Mouse (Mus musculus) MEL (cell line): ENCODE results near the gene Fam19a1. TPM values are rescaled to one million over a fixed set of nuclear protein-coding genes. Genes with fewer than 3 reads are reported as not detected.

Experiments used
- DNase-seq: peaks from one replicate; pipeline ENCODE4 v3.0.0; 2011; ENCODE audit warnings: low read depth, low spot score
- H3K27ac ChIP-seq: 2 replicates; pipeline ENCODE4 v1.5.1; 2012; ENCODE audit warnings: low read depth, mild to moderate bottlenecking, control low read depth, low read length, moderate library complexity; ENCODE audit not compliant: control insufficient read depth
- H3K27me3 ChIP-seq, 2 experiments: fragments of 150-350 bp in 1 of 2; sonication (generic) in 1 of 2; 2 replicates each; pipeline ENCODE4 v1.6.1; 2012; ENCODE audit warnings: low read length in 2 of 2, mild to moderate bottlenecking in 2 of 2, improper control_type of control experiment in 1 of 2, moderate library complexity in 1 of 2; ENCODE audit not compliant: insufficient read depth in 2 of 2, control insufficient read depth in 1 of 2
- H3K36me3 ChIP-seq, 2 experiments: 2 replicates each; pipeline ENCODE4 v1.6.1; 2012 to 2014; ENCODE audit warnings: low read length in 2 of 2, improper control_type of control experiment in 1 of 2, inconsistent platforms in 1 of 2, mild to moderate bottlenecking in 1 of 2; ENCODE audit not compliant: insufficient read depth in 2 of 2, control insufficient read depth in 1 of 2
- H3K4me1 ChIP-seq, 2 experiments: fragments of 150-350 bp in 1 of 2; sonication (generic) in 1 of 2; 2 replicates each; pipeline ENCODE4 v1.6.1; 2012; ENCODE audit warnings: low read length in 2 of 2, improper control_type of control experiment in 1 of 2, mild to moderate bottlenecking in 1 of 2; ENCODE audit not compliant: insufficient read depth in 2 of 2, control insufficient read depth in 1 of 2
- H3K4me3 ChIP-seq, 2 experiments: fragments of 150-350 bp in 1 of 2; sonication (generic) in 1 of 2; 2 replicates each; pipeline ENCODE4 v1.5.1; 2012; ENCODE audit warnings: low read depth in 2 of 2, low read length in 2 of 2, mild to moderate bottlenecking in 2 of 2, moderate library complexity in 2 of 2, control low read depth in 1 of 2, improper control_type of control experiment in 1 of 2; ENCODE audit not compliant: control insufficient read depth in 1 of 2, insufficient read depth in 1 of 2
- H3K79me2 ChIP-seq: 2 replicates; pipeline ENCODE4 v1.6.1; 2012; ENCODE audit warnings: mild to moderate bottlenecking, low read length, moderate library complexity; ENCODE audit not compliant: control insufficient read depth, poor library complexity, insufficient read depth
- H3K9ac ChIP-seq: 2 replicates; pipeline ENCODE4 v1.6.1; 2012; ENCODE audit warnings: low read depth, mild to moderate bottlenecking, control low read depth, low read length, moderate library complexity; ENCODE audit not compliant: control insufficient read depth, poor library complexity, severe bottlenecking
- H3K9me3 ChIP-seq: fragments of 150-350 bp; sonication (generic); replicated peaks from 2 replicates; pipeline ENCODE4 v1.6.1; 2012; ENCODE audit warnings: mild to moderate bottlenecking, low read length, improper control_type of control experiment, moderate library complexity; ENCODE audit not compliant: insufficient read depth
- BHLHE40 ChIP-seq: IDR thresholded peaks from 2 replicates; pipeline ENCODE4 v1.6.1; 2012; ENCODE audit warnings: low read depth, mild to moderate bottlenecking, inconsistent platforms, low read length, improper control_type of control experiment, borderline replicate concordance
- CHD2 ChIP-seq: IDR thresholded peaks from 2 replicates; pipeline ENCODE4 v1.6.1; 2011; ENCODE audit warnings: low read length, improper control_type of control experiment
- E2F4 ChIP-seq: IDR thresholded peaks from 2 replicates; pipeline ENCODE4 v1.6.1; 2011; ENCODE audit warnings: low read depth, low read length, improper control_type of control experiment, borderline replicate concordance
- EP300 ChIP-seq, 2 experiments: IDR thresholded peaks; 2 replicates each; pipeline ENCODE4 v1.6.1; 2011; ENCODE audit warnings: improper control_type of control experiment in 2 of 2, low read length in 2 of 2, low read depth in 1 of 2, mild to moderate bottlenecking in 1 of 2
- ETS1 ChIP-seq: IDR thresholded peaks from 2 replicates; pipeline ENCODE4 v1.6.1; 2012; ENCODE audit warnings: low read depth, mild to moderate bottlenecking, inconsistent platforms, low read length, improper control_type of control experiment, moderate library complexity
- GATA1 ChIP-seq: IDR thresholded peaks from 2 replicates; pipeline ENCODE4 v1.6.1; 2011; ENCODE audit warnings: low read depth, low read length, improper control_type of control experiment
- JUND ChIP-seq: IDR thresholded peaks from 2 replicates; pipeline ENCODE4 v1.6.1; 2011; ENCODE audit warnings: low read depth, mild to moderate bottlenecking, improper control_type of control experiment, low read length
- MEF2A ChIP-seq: IDR thresholded peaks from 2 replicates; pipeline ENCODE4 v1.6.1; 2014; ENCODE audit warnings: low read depth, mild to moderate bottlenecking, inconsistent platforms, low read length, improper control_type of control experiment; ENCODE audit not compliant: poor library complexity, insufficient replicate concordance, severe bottlenecking; ENCODE audit errors: extremely low read depth
- POLR2AphosphoS2 ChIP-seq: IDR thresholded peaks from 2 replicates; pipeline ENCODE4 v1.6.1; 2011; ENCODE audit warnings: low read length, improper control_type of control experiment
- SIN3A ChIP-seq: IDR thresholded peaks from 2 replicates; pipeline ENCODE4 v1.6.1; 2012; ENCODE audit warnings: low read length, improper control_type of control experiment, inconsistent platforms
- TAL1 ChIP-seq: IDR thresholded peaks from 2 replicates; pipeline ENCODE4 v1.6.1; 2012; ENCODE audit warnings: mild to moderate bottlenecking, inconsistent platforms, low read length, moderate library complexity, mixed read lengths
- TBP ChIP-seq: IDR thresholded peaks from 2 replicates; pipeline ENCODE4 v1.8.0; 2011; ENCODE audit warnings: low read depth, low read length, improper control_type of control experiment
- UBTF ChIP-seq: IDR thresholded peaks from 2 replicates; pipeline ENCODE4 v1.6.1; 2012; ENCODE audit warnings: low read depth, mild to moderate bottlenecking, inconsistent platforms, low read length, improper control_type of control experiment, moderate library complexity, borderline replicate concordance; ENCODE audit not compliant: insufficient read depth
- ZC3H11A ChIP-seq: IDR thresholded peaks from 2 replicates; pipeline ENCODE4 v1.6.1; 2012; ENCODE audit warnings: low read depth, mild to moderate bottlenecking, inconsistent platforms, low read length, improper control_type of control experiment
- polyA plus RNA-seq, 2 experiments: library from polyadenylated mRNA; stranded (reverse) in 1 of 2; unstranded in 1 of 2; fragments of >175 nt in 1 of 2; fragments of >200 nt in 1 of 2; gene quantifications; 2 replicates each; pipeline versions ENCODE4 v1.2.1 to v1.2.4; 2012; ENCODE audit warnings: low replicate concordance in 2 of 2, low read depth in 1 of 2; ENCODE audit not compliant: insufficient read length in 2 of 2, insufficient read depth in 1 of 2, missing spikeins in 1 of 2
- total RNA-seq: library from RNA; depleted of rRNA; stranded (reverse); fragments of 300-350 nt; gene quantifications from 2 replicates; pipeline ENCODE4 v1.2.3, GENCODE M21; 2012; rRNA removed

The Fam19a1 gene
- total and polyA plus RNA-seq, 3 experiments, result not detected

DNA sequence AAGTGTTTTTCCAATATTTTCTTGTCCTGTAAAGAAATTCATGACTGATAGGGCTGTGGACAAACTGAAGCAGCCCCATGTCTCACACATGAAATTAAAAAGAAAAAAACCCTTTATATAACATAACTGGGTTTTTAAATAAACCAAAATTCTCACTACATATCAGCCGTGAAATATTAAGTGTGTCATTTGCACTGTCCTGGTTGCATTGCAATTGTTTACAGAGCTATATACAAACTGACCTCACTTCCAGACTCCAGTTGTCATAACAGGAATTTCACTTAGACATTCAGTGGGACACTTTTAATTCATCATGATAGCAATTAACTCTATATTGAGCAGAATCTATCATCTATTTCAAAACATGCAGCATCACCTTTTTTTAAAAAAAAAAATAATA is 553.4 kb downstream of the Fam19a1 start:
- Histone ChIP-seq H3K27me3 (no peaks in the 10 kb centered on the region), H3K9me3 (no peaks in the 10 kb centered on the region), H3K79me2 (no peaks in the 10 kb centered on the region), H3K4me3 (no peak overlapping the region), H3K27ac (no peak overlapping the region), H3K4me1 (no peaks in the 10 kb centered on the region), H3K36me3 (no peaks in the 10 kb centered on the region), H3K9ac (no peak overlapping the region)
- DNase-seq, result no peak
- TF ChIP-seq BHLHE40, result no peak
- no peak for TF ChIP-seq E2F4
- TF ChIP-seq TAL1, result no peak
- no peak for TF ChIP-seq TBP
- TF ChIP-seq UBTF, result no peak
- TF ChIP-seq ZC3H11A, result no peak
- no peak for TF ChIP-seq GATA1
- TF ChIP-seq POLR2AphosphoS2, result no peak

GRCm38 (mm10) chr6:96677813-96678212 is 564.9 kb downstream of the Fam19a1 start:
- Histone ChIP-seq H3K79me2 (no peaks in the 10 kb centered on the region), H3K4me3 (no peak overlapping the region), H3K9me3 (no peaks in the 10 kb centered on the region), H3K27ac (no peak overlapping the region), H3K4me1 (no peaks in the 10 kb centered on the region), H3K36me3 (no peaks in the 10 kb centered on the region)
- no peak for TF ChIP-seq ETS1
- TF ChIP-seq TBP, result no peak
- no peak for TF ChIP-seq SIN3A
- TF ChIP-seq JUND, result no peak
- TF ChIP-seq EP300 (IDR thresholded peaks at IDR 0.05; ENCODE audit: low read depth in 1 of 2, low read length in 2 of 2), result no peak
- TF ChIP-seq CHD2, result no peak
- TF ChIP-seq UBTF, result no peak
- no peak for TF ChIP-seq MEF2A
- TF ChIP-seq, all 39 proteins: peak for 0
- Histone ChIP-seq H3K27me3 (no peaks in the 10 kb centered on the region), H3K9ac (no peak overlapping the region)
- DNase-seq, result no peak

Other genes starting within 250 kb of the Fam19a1 start
- gene 1700123L14Rik, start 53.1 kb downstream of the Fam19a1 start, total RNA-seq, result not detected in 2 replicates
- not detected for gene 1700123L14Rik, start 53.1 kb downstream of the Fam19a1 start, polyA plus RNA-seq